Mouse (Mus musculus) forebrain, embryonic 15.5 days (tissue): ENCODE results near the gene Mthfd1l. TPM values are rescaled to one million over a fixed set of nuclear protein-coding genes. Genes with fewer than 3 reads are reported as not detected.

Experiments
- ATAC-seq: fragments of 200-750 bp; cut with Nextera tagmentation; replicated peaks from 2 replicates; pipeline ENCODE4 v1.8.0; 2017; ENCODE audit warnings: mild to moderate bottlenecking, moderate TSS enrichment, moderate library complexity
- H3K27ac ChIP-seq: fragments of 300-500 bp; sonication (generic); replicated peaks from 2 replicates; pipeline ENCODE4 v1.5.1; 2015; ENCODE audit warnings: mild to moderate bottlenecking, inconsistent platforms
- H3K27me3 ChIP-seq: fragments of 300-500 bp; sonication (generic); 2 replicates; pipeline ENCODE4 v1.6.1; 2015; ENCODE audit warnings: inconsistent platforms
- H3K36me3 ChIP-seq: fragments of 300-500 bp; sonication (generic); 2 replicates; pipeline ENCODE4 v1.6.1; 2015; ENCODE audit warnings: mild to moderate bottlenecking, inconsistent platforms
- H3K4me1 ChIP-seq: fragments of 300-500 bp; sonication (generic); 2 replicates; pipeline ENCODE4 v1.6.1; 2015; ENCODE audit warnings: inconsistent platforms
- H3K4me2 ChIP-seq: fragments of 300-500 bp; sonication (generic); replicated peaks from 2 replicates; pipeline ENCODE4 v1.6.1; 2015; ENCODE audit warnings: mild to moderate bottlenecking, inconsistent platforms
- H3K4me3 ChIP-seq: fragments of 300-500 bp; sonication (generic); 2 replicates; pipeline ENCODE4 v1.5.1; 2015; ENCODE audit warnings: mild to moderate bottlenecking, inconsistent platforms
- H3K9ac ChIP-seq: fragments of 300-500 bp; sonication (generic); replicated peaks from 2 replicates; pipeline ENCODE4 v1.6.1; 2015; ENCODE audit warnings: mild to moderate bottlenecking, inconsistent platforms
- H3K9me3 ChIP-seq: fragments of 300-500 bp; sonication (generic); 2 replicates; pipeline ENCODE4 v1.6.1; 2016; ENCODE audit warnings: inconsistent platforms
- WGBS: fragments of 180-500 bp; shearing (Covaris S2); methylation state at CpG from one replicate; pipeline ENCODE4 v1.1.7; 2015; ENCODE audit warnings: mixed read lengths; 5-methylcytosine and 5-hydroxymethylcytosine counted together
- polyA plus RNA-seq: library from polyadenylated mRNA; unstranded; fragments of >200 nt; fragmentation: Nextera tagmentation; extraction: Ambion mirVana; gene quantifications from 2 replicates; pipeline ENCODE4 v1.2.1, GENCODE M21; 2015

Gene Mthfd1l
- polyA plus RNA-seq: 3.6 and 3.7 TPM in 2 replicates

- WGBS: under 1% methylated on average over 40 of the region's 40 CpGs
- no peaks in the 10 kb centered on the region for H3K9me3 ChIP-seq
- ATAC-seq: peak; percentile 87
- H3K27ac ChIP-seq: peak within 1 kb of the TSS; percentile 87
- H3K36me3 ChIP-seq: no peaks in the 10 kb centered on the region
- H3K9ac ChIP-seq: peak within 1 kb of the TSS; percentile 77
- peaks cover 9% of the 10 kb centered on the region; the same call in 1 of the 2 replicates for H3K4me1 ChIP-seq
- H3K4me3 ChIP-seq: peak within 1 kb of the TSS; percentile 83
- no peaks in the 10 kb centered on the region for H3K27me3 ChIP-seq
- peak within 1 kb of the TSS; percentile 91 for H3K4me2 ChIP-seq
Observed at GRCm38 (mm10) chr10:3972981-3973588, at the start of gene Mthfd1l. Gene Mthfd1l (plus strand): TSS chr10:3973118.

GRCm38 (mm10) chr10:3928008-3928545 lies 44.8 kb upstream of the Mthfd1l start:
- 81% methylated on average over 4 of the region's 4 CpGs for WGBS
- Histone ChIP-seq H3K4me3 (no peak overlapping the region), H3K9ac (no peak overlapping the region), H3K27ac (no peak overlapping the region), H3K9me3 (no peaks in the 10 kb centered on the region), H3K4me2 (no peak overlapping the region), H3K27me3 (no peaks in the 10 kb centered on the region), H3K4me1 (no peaks in the 10 kb centered on the region), H3K36me3 (no peaks in the 10 kb centered on the region)
- ATAC-seq: no peak

- no peak for ATAC-seq
- Histone ChIP-seq H3K4me1 (no peaks in the 10 kb centered on the region), H3K27me3 (no peaks in the 10 kb centered on the region), H3K27ac (no peak overlapping the region), H3K9ac (no peak overlapping the region), H3K4me3 (no peak overlapping the region), H3K36me3 (no peaks in the 10 kb centered on the region), H3K9me3 (no peaks in the 10 kb centered on the region), H3K4me2 (no peak overlapping the region)
Observed at GRCm38 (mm10) chr10:3931831-3932230, 41.1 kb upstream of the Mthfd1l start.

GRCm38 (mm10) chr10:3933311-3933940 lies 39.5 kb upstream of the Mthfd1l start:
- H3K4me3 ChIP-seq: no peak overlapping the region
- no peak for ATAC-seq
- H3K27me3 ChIP-seq: no peaks in the 10 kb centered on the region
- WGBS: 88% methylated on average over 12 of the region's 12 CpGs
- no peak overlapping the region for H3K4me2 ChIP-seq
- no peak overlapping the region for H3K9ac ChIP-seq
- no peaks in the 10 kb centered on the region for H3K9me3 ChIP-seq
- H3K36me3 ChIP-seq: no peaks in the 10 kb centered on the region
- H3K27ac ChIP-seq: no peak overlapping the region
- no peaks in the 10 kb centered on the region for H3K4me1 ChIP-seq

- no peak for ATAC-seq
- Histone ChIP-seq H3K27ac (no peak overlapping the region), H3K9me3 (no peaks in the 10 kb centered on the region), H3K4me1 (no peaks in the 10 kb centered on the region), H3K4me3 (no peak overlapping the region), H3K4me2 (no peak overlapping the region), H3K9ac (no peak overlapping the region), H3K36me3 (no peaks in the 10 kb centered on the region), H3K27me3 (no peaks in the 10 kb centered on the region)
Observed at GRCm38 (mm10) chr10:3936864-3937263, 36.1 kb upstream of the Mthfd1l start.

GRCm38 (mm10) chr10:3939895-3940595 lies 32.9 kb upstream of the Mthfd1l start:
- H3K9ac ChIP-seq: no peak overlapping the region
- H3K4me3 ChIP-seq: no peak overlapping the region
- 93% methylated on average over 11 of the region's 11 CpGs for WGBS
- no peak overlapping the region for H3K4me2 ChIP-seq
- no peaks in the 10 kb centered on the region for H3K36me3 ChIP-seq
- H3K27me3 ChIP-seq: no peaks in the 10 kb centered on the region
- no peak for ATAC-seq
- no peak overlapping the region for H3K27ac ChIP-seq
- no peaks in the 10 kb centered on the region for H3K4me1 ChIP-seq
- H3K9me3 ChIP-seq: no peaks in the 10 kb centered on the region

GRCm38 (mm10) chr10:3940596-3940975 lies 32.3 kb upstream of the Mthfd1l start:
- Histone ChIP-seq H3K9me3 (no peaks in the 10 kb centered on the region), H3K4me2 (no peak overlapping the region), H3K27me3 (no peaks in the 10 kb centered on the region), H3K27ac (no peak overlapping the region), H3K4me3 (no peak overlapping the region), H3K9ac (no peak overlapping the region), H3K4me1 (no peaks in the 10 kb centered on the region), H3K36me3 (no peaks in the 10 kb centered on the region)
- no peak for ATAC-seq
- 84% methylated on average over 6 of the region's 6 CpGs for WGBS

GRCm38 (mm10) chr10:3941054-3941757 lies 31.7 kb upstream of the Mthfd1l start:
- no peak overlapping the region for H3K4me3 ChIP-seq
- no peaks in the 10 kb centered on the region for H3K9me3 ChIP-seq
- no peak for ATAC-seq
- no peak overlapping the region for H3K27ac ChIP-seq
- H3K4me1 ChIP-seq: no peaks in the 10 kb centered on the region
- H3K9ac ChIP-seq: no peak overlapping the region
- no peak overlapping the region for H3K4me2 ChIP-seq
- WGBS: 40% methylated on average over 11 of the region's 11 CpGs
- no peaks in the 10 kb centered on the region for H3K36me3 ChIP-seq
- H3K27me3 ChIP-seq: no peaks in the 10 kb centered on the region

- no peak overlapping the region for H3K27ac ChIP-seq
- H3K4me3 ChIP-seq: no peak overlapping the region
- no peaks in the 10 kb centered on the region for H3K9me3 ChIP-seq
- WGBS: 83% methylated on average over 6 of the region's 6 CpGs
- ATAC-seq: no peak
- no peaks in the 10 kb centered on the region for H3K4me1 ChIP-seq
- H3K27me3 ChIP-seq: no peaks in the 10 kb centered on the region
- no peak overlapping the region for H3K9ac ChIP-seq
- H3K36me3 ChIP-seq: no peaks in the 10 kb centered on the region
- no peak overlapping the region for H3K4me2 ChIP-seq
Observed at GRCm38 (mm10) chr10:3942289-3942688, 30.6 kb upstream of the Mthfd1l start.

GRCm38 (mm10) chr10:3943492-3944395 lies 29.2 kb upstream of the Mthfd1l start:
- Histone ChIP-seq H3K4me2 (no peak overlapping the region), H3K9me3 (no peaks in the 10 kb centered on the region), H3K4me3 (no peak overlapping the region), H3K9ac (no peak overlapping the region), H3K36me3 (no peaks in the 10 kb centered on the region), H3K4me1 (no peaks in the 10 kb centered on the region), H3K27me3 (no peaks in the 10 kb centered on the region), H3K27ac (no peak overlapping the region)
- ATAC-seq: peak; percentile 70
- 31% methylated on average over 10 of the region's 10 CpGs for WGBS

- Histone ChIP-seq H3K36me3 (no peaks in the 10 kb centered on the region), H3K27me3 (no peaks in the 10 kb centered on the region), H3K27ac (no peak overlapping the region), H3K4me2 (no peak overlapping the region), H3K4me3 (no peak overlapping the region), H3K9me3 (no peaks in the 10 kb centered on the region), H3K9ac (no peak overlapping the region), H3K4me1 (no peaks in the 10 kb centered on the region)
- no peak for ATAC-seq
- WGBS: 89% methylated on average over 17 of the region's 17 CpGs
Observed at GRCm38 (mm10) chr10:3946871-3947270, 26.0 kb upstream of the Mthfd1l start.
